Comparison of ENCODE assay signal across 8 mouse cellular contexts in genomic region chr10:61277918-61278674, GRCm38 (mm10). TPM values are rescaled to one million over a fixed set of nuclear protein-coding genes. Genes with fewer than 3 reads are reported as not detected.
DNase-seq lines count a peak whose midpoint lies in the region; ATAC-seq lines count a peak whose summit lies in the region.

No protein-coding gene starts in this region.

- 0 out of 2 replicates have a peak, but pooled peaks have one; percentile 20 for ATAC-seq in megakaryocyte progenitor cell, adult 5-6 weeks (replicated peaks; ENCODE audit: poor library complexity)
- no peak for ATAC-seq in cerebellum, adult (ENCODE audit: insufficient number of reproducible peaks, low FRiP score, low TSS enrichment)

- DNase-seq in left cerebral cortex, postnatal 4 days, result peak; percentile 51
- DNase-seq in left cerebral cortex, postnatal 25 days (ENCODE audit: low spot score in 2 of 2), result no peak
- peak; percentile 42 to 44 for DNase-seq in adrenal gland, postnatal 36 days
- DNase-seq in heart, postnatal 4 days, result peak; percentile 76
- no peak for DNase-seq in B cell, adult 2 months
- DNase-seq in left cerebral cortex, postnatal 36 days (ENCODE audit: low spot score in 2 of 2), result no peak

- intact Hi-C loops in left cerebral cortex, postnatal 4 days (cut with DNase I), result no loop called here
- intact Hi-C loops in left cerebral cortex, postnatal 25 days (cut with DNase I), result loop anchor here (2.0 kb wide), 1 partner anchor 59 kb away; no protein-coding TSS in a partner anchor
- intact Hi-C loops in left cerebral cortex, postnatal 36 days (cut with DNase I), result no loop called here

RNA-seq across cellular contexts. Expression of gene Adamts14, which starts 4.9 kb away (rescaled TPM):
- total RNA-seq in left cerebral cortex, postnatal 4 days (2021), result 1 to 10 TPM; 1.0 to 1.5 TPM
- under 1 TPM; 0.21 to 0.32 TPM for total RNA-seq in left cerebral cortex, postnatal 25 days (2021)
- total RNA-seq in adrenal gland, postnatal 36 days (2021), result 1 to 10 TPM; 2.1 to 3.9 TPM
- total RNA-seq in heart, postnatal 4 days (2021), result 1 to 10 TPM; 6.9 to 7.5 TPM
- not detected in 2 replicates for total RNA-seq in megakaryocyte progenitor cell, adult 5-6 weeks (2015)
- total RNA-seq in megakaryocyte progenitor cell, adult 5-6 weeks (2017), result 0.10 TPM in 1 of 2 replicates, not detected in the other
- under 1 TPM; 0.20 to 0.41 TPM for total RNA-seq in left cerebral cortex, postnatal 36 days (2021)

RNA-seq across cellular contexts. Expression of gene Prf1, which starts 19.5 kb away (rescaled TPM):
- not detected for total RNA-seq in left cerebral cortex, postnatal 4 days (2021)
- total RNA-seq in left cerebral cortex, postnatal 25 days (2021), result not detected
- total RNA-seq in adrenal gland, postnatal 36 days (2021), result under 1 TPM in 1 of 2 experiments, not detected in 1; 0.26 TPM
- total RNA-seq in heart, postnatal 4 days (2021), result under 1 TPM in 1 of 2 experiments, not detected in 1; 0.09 TPM
- total RNA-seq in megakaryocyte progenitor cell, adult 5-6 weeks (2015), result not detected in 2 replicates
- not detected in 2 replicates for total RNA-seq in megakaryocyte progenitor cell, adult 5-6 weeks (2017)
- not detected for total RNA-seq in left cerebral cortex, postnatal 36 days (2021)

Comparison
In these comparisons a context has a peak if more than half of its experiments do, and no peak if none do; other contexts are left out.
1. DNase-seq: peak in left cerebral cortex, postnatal 4 days (single experiment), adrenal gland, postnatal 36 days (2 of 2) and heart, postnatal 4 days (single experiment); none in left cerebral cortex, postnatal 25 days (0 of 2), B cell, adult 2 months (0 of 2) and left cerebral cortex, postnatal 36 days (0 of 2).